Mouse (Mus musculus) urinary bladder, postnatal 10 days (tissue): ENCODE measurements around the gene Tspan4.

Source experiments
- DNase-seq: peaks from one replicate; pipeline ENCODE4 v3.0.0; 2022; ENCODE audit warnings: low spot score

Tspan4 gene

GRCm38 (mm10) chr7:141476981-141477370 lies 1.9 kb downstream of the Tspan4 start:
- no peak for DNase-seq

- no peak for DNase-seq
Measured at GRCm38 (mm10) chr7:141477578-141478269, 2.7 kb downstream of the Tspan4 start.

- no peak for DNase-seq
Measured at GRCm38 (mm10) chr7:141478270-141478748, 3.3 kb downstream of the Tspan4 start.

GRCm38 (mm10) chr7:141480842-141481497 lies 5.9 kb downstream of the Tspan4 start:
- no peak for DNase-seq

GRCm38 (mm10) chr7:141481498-141482401 lies 6.7 kb downstream of the Tspan4 start:
- DNase-seq = no peak

GRCm38 (mm10) chr7:141482531-141483024 lies 7.5 kb downstream of the Tspan4 start:
- no peak for DNase-seq

- DNase-seq = no peak
Measured at GRCm38 (mm10) chr7:141483114-141483653, 8.1 kb downstream of the Tspan4 start.

GRCm38 (mm10) chr7:141484186-141485120 lies 9.4 kb downstream of the Tspan4 start:
- DNase-seq = no peak

GRCm38 (mm10) chr7:141485186-141485585 lies 10.1 kb downstream of the Tspan4 start:
- no peak for DNase-seq

GRCm38 (mm10) chr7:141485606-141486005 lies 10.6 kb downstream of the Tspan4 start:
- DNase-seq = no peak

- no peak for DNase-seq
Measured at GRCm38 (mm10) chr7:141486239-141486638, 11.2 kb downstream of the Tspan4 start.

GRCm38 (mm10) chr7:141487141-141487540 lies 12.1 kb downstream of the Tspan4 start:
- DNase-seq = no peak

- no peak for DNase-seq
Measured at GRCm38 (mm10) chr7:141491151-141491550, 16.1 kb downstream of the Tspan4 start.

GRCm38 (mm10) chr7:141492738-141493137 lies 17.7 kb downstream of the Tspan4 start:
- no peak for DNase-seq

GRCm38 (mm10) chr7:141493729-141494128 lies 18.7 kb downstream of the Tspan4 start:
- DNase-seq = no peak

GRCm38 (mm10) chr7:141495379-141495778 lies 20.3 kb downstream of the Tspan4 start:
- no peak for DNase-seq

GRCm38 (mm10) chr7:141495940-141496339 lies 20.9 kb downstream of the Tspan4 start:
- DNase-seq = no peak

GRCm38 (mm10) chr7:141497600-141497999 lies 22.6 kb downstream of the Tspan4 start:
- DNase-seq = no peak

- no peak for DNase-seq
Measured at GRCm38 (mm10) chr7:141501820-141502555, 26.9 kb downstream of the Tspan4 start.

GRCm38 (mm10) chr7:141502556-141502905 lies 27.5 kb downstream of the Tspan4 start:
- no peak for DNase-seq
